Mouse (Mus musculus): Measurements from ENCODE around the gene Rbm6.

- TF ChIP-seq CTCF (IDR thresholded peaks at IDR 0.05; ENCODE audit: extremely low read depth, insufficient read depth, low read length) (no peak), POLR2A (IDR thresholded peaks at IDR 0.05; ENCODE audit: extremely low read depth, insufficient read depth, low read length) (no peak)
These were observed 96.2 kb downstream of the Rbm6 start for GRCm38 (mm10) chr9:107776809-107777208.

Data from cortical plate, adult 2 months (tissue).